Mouse (Mus musculus): ENCODE data around the gene Krtap13. TPM values are rescaled to one million over a fixed set of nuclear protein-coding genes. Genes with fewer than 3 reads are reported as not detected.

Krtap13 gene
- polyA plus RNA-seq, 1 experiment: not detected

DNA sequence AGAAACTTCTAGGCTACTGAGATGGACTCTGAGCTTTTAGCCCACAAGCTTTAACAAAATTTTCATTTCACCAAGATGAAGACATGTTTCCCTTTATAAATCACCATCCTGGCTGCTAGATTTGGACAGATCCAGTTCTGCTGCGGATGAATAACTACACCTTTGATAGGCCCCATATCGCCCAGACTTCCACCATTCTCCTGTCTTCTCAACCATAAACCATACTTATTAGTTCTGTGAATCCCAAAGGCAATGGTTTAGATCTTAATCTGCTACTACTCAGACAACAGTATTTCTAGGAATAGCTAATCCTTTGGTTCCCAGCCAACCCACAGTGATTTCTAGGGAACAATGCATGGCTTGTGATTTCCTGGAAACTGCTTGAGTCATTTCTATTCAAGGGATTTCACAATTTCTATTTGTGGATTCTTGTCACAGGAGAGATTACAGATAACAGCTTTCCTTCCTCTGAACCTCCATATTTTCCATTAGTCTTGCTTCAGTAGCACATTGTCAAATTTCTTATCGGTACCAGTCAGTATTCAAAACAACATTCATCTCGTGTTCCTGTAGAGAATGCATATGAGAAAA, 6.6 kb downstream of the Krtap13 start:
- no peaks in the 10 kb centered on the region for H3K79me2 ChIP-seq (ENCODE audit: control insufficient read depth, insufficient read depth)
- H3K4me3 ChIP-seq: no peak overlapping the region
- H3ac ChIP-seq (ENCODE audit: control insufficient read depth, insufficient read length): no peak overlapping the region
- H3K4me2 ChIP-seq (ENCODE audit: low read depth): no peak overlapping the region
- H3K36me3 ChIP-seq (ENCODE audit: control insufficient read depth, insufficient read depth): no peaks in the 10 kb centered on the region
- no peak for TF ChIP-seq POLR2AphosphoS2 (IDR thresholded peaks at IDR 0.05; ENCODE audit: insufficient read length, low read depth)
- TF ChIP-seq REST (IDR thresholded peaks at IDR 0.05; ENCODE audit: insufficient read depth, insufficient read length): no peak
- TF ChIP-seq MYOG (IDR thresholded peaks at IDR 0.05; ENCODE audit: control insufficient read depth in 1 of 3, insufficient read depth in 1 of 3, insufficient read length in 2 of 3, low read depth in 2 of 3): no peak
- TF ChIP-seq MAX (IDR thresholded peaks at IDR 0.05; ENCODE audit: low read depth): no peak
- TF ChIP-seq MYOD1 (IDR thresholded peaks at IDR 0.05; ENCODE audit: control insufficient read depth in 1 of 3, insufficient read length in 2 of 3, low read depth in 2 of 3): no peak
- TF ChIP-seq TCF3 (IDR thresholded peaks at IDR 0.05; ENCODE audit: insufficient read length, low read depth): no peak
- TF ChIP-seq USF1 (IDR thresholded peaks at IDR 0.05; ENCODE audit: low read depth): no peak
- no peak for TF ChIP-seq E2F4 (IDR thresholded peaks at IDR 0.05; ENCODE audit: insufficient read depth)
- no peaks in the 10 kb centered on the region for H3K27me3 ChIP-seq (ENCODE audit: control insufficient read depth, insufficient read depth, insufficient read length)

DNA sequence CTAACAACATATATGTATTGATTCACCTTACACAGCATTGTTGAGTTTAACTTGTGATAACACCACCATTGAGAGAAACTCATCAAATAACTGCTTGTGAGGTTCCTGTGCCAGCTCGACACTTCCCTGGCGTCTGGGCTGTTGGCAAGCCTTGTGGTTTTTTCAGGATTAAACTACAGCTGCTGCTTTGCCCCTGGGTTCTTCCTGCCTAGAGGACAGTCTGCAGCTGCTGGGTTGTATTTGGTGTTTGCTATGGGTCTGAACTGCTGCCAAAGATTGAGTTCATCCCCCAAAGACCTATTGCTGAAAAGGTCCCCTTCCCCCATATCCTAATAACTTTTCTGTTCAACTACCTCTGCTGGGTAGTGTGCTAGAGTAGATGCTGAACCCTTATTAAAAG, 16.0 kb downstream of the Krtap13 start:
- H3K27me3 ChIP-seq (ENCODE audit: control insufficient read depth, insufficient read depth, insufficient read length): no peaks in the 10 kb centered on the region
- H3K4me3 ChIP-seq: no peak overlapping the region
- H3ac ChIP-seq (ENCODE audit: control insufficient read depth, insufficient read length): no peak overlapping the region
- no peaks in the 10 kb centered on the region for H3K36me3 ChIP-seq (ENCODE audit: control insufficient read depth, insufficient read depth)
- no peak overlapping the region for H3K4me2 ChIP-seq (ENCODE audit: low read depth)
- no peaks in the 10 kb centered on the region for H3K79me2 ChIP-seq (ENCODE audit: control insufficient read depth, insufficient read depth)
- TF ChIP-seq MAX (IDR thresholded peaks at IDR 0.05; ENCODE audit: low read depth): no peak
- TF ChIP-seq MYOG (IDR thresholded peaks at IDR 0.05; ENCODE audit: control insufficient read depth in 1 of 3, insufficient read depth in 1 of 3, insufficient read length in 2 of 3, low read depth in 2 of 3): peak in 1 of 3 experiments; percentile 26
- TF ChIP-seq E2F4 (IDR thresholded peaks at IDR 0.05; ENCODE audit: insufficient read depth): no peak
- peak in 1 of 3 experiments; percentile 30 for TF ChIP-seq MYOD1 (IDR thresholded peaks at IDR 0.05; ENCODE audit: control insufficient read depth in 1 of 3, insufficient read length in 2 of 3, low read depth in 2 of 3)

DNA sequence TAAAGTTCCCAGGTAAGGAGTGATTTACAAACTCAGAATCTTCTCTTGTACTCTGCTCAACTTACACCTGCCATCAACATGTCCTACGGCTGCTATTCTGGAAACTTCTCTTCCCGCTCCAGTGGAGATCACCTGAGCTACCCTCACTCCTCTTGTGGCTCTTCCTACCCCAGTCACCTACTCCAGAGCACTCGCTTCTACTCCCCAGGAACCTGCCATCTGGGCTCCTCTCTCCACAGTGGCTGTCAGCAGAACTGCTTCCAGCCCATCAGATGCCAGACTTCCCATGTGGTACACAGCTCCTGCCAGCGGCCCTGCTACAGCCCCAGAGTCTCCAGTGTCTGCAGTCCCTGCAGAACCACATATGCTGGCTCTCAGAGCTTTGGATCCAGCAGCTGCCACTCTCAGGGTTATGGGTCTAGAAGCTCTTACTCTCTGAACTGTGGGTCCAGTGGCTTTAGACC, 22.6 kb downstream of the Krtap13 start, which contains the start of gene Krtap13-1:
Krtap13-1 (plus strand) TSS at position 51 of the 464 bp plus-strand sequence.
- no peaks in the 10 kb centered on the region for H3K36me3 ChIP-seq (ENCODE audit: control insufficient read depth, insufficient read depth)
- no peak within 1 kb of the TSS for H3K4me3 ChIP-seq
- no peak for TF ChIP-seq E2F4 (IDR thresholded peaks at IDR 0.05; ENCODE audit: insufficient read depth)
- no peak for TF ChIP-seq MAX (IDR thresholded peaks at IDR 0.05; ENCODE audit: low read depth)
- no peak for TF ChIP-seq SRF (IDR thresholded peaks at IDR 0.05; ENCODE audit: control insufficient read depth, insufficient read length, low read depth)
- TF ChIP-seq POLR2A (IDR thresholded peaks at IDR 0.05; ENCODE audit: insufficient read length, low read depth): no peak
- TF ChIP-seq USF1 (IDR thresholded peaks at IDR 0.05; ENCODE audit: low read depth): no peak
- no peak for TF ChIP-seq POLR2AphosphoS2 (IDR thresholded peaks at IDR 0.05; ENCODE audit: insufficient read length, low read depth)
- no peak for TF ChIP-seq MYOD1 (IDR thresholded peaks at IDR 0.05; ENCODE audit: control insufficient read depth in 1 of 3, insufficient read length in 2 of 3, low read depth in 2 of 3)
- TF ChIP-seq TCF3 (IDR thresholded peaks at IDR 0.05; ENCODE audit: insufficient read length, low read depth): no peak
- TF ChIP-seq MYOG (IDR thresholded peaks at IDR 0.05; ENCODE audit: control insufficient read depth in 1 of 3, insufficient read depth in 1 of 3, insufficient read length in 2 of 3, low read depth in 2 of 3): no peak
- TF ChIP-seq CEBPB (IDR thresholded peaks at IDR 0.05; ENCODE audit: insufficient read depth, poor library complexity, severe bottlenecking): no peak
- H3K4me2 ChIP-seq (ENCODE audit: low read depth): no peak within 1 kb of the TSS
- no peaks in the 10 kb centered on the region for H3K27me3 ChIP-seq (ENCODE audit: control insufficient read depth, insufficient read depth, insufficient read length)
- H3K79me2 ChIP-seq (ENCODE audit: control insufficient read depth, insufficient read depth): no peaks in the 10 kb centered on the region
- no peak within 1 kb of the TSS for H3ac ChIP-seq (ENCODE audit: control insufficient read depth, insufficient read length)

DNA sequence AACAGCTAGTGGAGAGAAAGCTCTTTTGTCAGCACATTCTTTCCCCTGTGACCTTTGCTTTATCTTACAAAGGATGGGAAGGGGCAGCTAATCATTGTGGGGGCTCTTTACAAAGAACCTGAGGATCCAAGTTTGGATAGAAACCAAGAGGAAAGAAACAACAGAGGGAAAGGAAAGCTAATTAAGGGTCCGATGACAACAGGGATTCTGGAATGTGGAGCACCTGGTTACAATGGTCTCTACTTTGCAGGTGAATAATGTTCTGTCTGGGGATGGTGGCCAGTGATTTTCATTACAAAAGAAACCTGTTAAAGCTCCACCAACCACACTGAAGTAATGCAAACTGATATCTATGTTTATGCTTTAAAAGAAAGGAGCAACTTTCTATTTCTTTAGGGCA, 31.4 kb downstream of the Krtap13 start:
- Histone ChIP-seq H3K36me3 (ENCODE audit: control insufficient read depth, insufficient read depth) (no peaks in the 10 kb centered on the region), H3K27me3 (ENCODE audit: control insufficient read depth, insufficient read depth, insufficient read length) (no peaks in the 10 kb centered on the region), H3K4me3 (no peak overlapping the region), H3ac (ENCODE audit: control insufficient read depth, insufficient read length) (no peak overlapping the region), H3K79me2 (ENCODE audit: control insufficient read depth, insufficient read depth) (no peaks in the 10 kb centered on the region), H3K4me2 (ENCODE audit: low read depth) (no peak overlapping the region)
- TF ChIP-seq TCF3 (IDR thresholded peaks at IDR 0.05; ENCODE audit: insufficient read length, low read depth) (no peak), MYOD1 (IDR thresholded peaks at IDR 0.05; ENCODE audit: control insufficient read depth in 1 of 3, insufficient read length in 2 of 3, low read depth in 2 of 3) (no peak), POLR2A (IDR thresholded peaks at IDR 0.05; ENCODE audit: insufficient read length, low read depth) (no peak), REST (IDR thresholded peaks at IDR 0.05; ENCODE audit: insufficient read depth, insufficient read length) (no peak), CEBPB (IDR thresholded peaks at IDR 0.05; ENCODE audit: insufficient read depth, poor library complexity, severe bottlenecking) (no peak), POLR2AphosphoS2 (IDR thresholded peaks at IDR 0.05; ENCODE audit: insufficient read length, low read depth) (no peak), MAX (IDR thresholded peaks at IDR 0.05; ENCODE audit: low read depth) (no peak), TCF12 (IDR thresholded peaks at IDR 0.05; ENCODE audit: insufficient read depth, poor library complexity, severe bottlenecking) (no peak), E2F4 (IDR thresholded peaks at IDR 0.05; ENCODE audit: insufficient read depth) (no peak), USF1 (IDR thresholded peaks at IDR 0.05; ENCODE audit: low read depth) (no peak)

DNA sequence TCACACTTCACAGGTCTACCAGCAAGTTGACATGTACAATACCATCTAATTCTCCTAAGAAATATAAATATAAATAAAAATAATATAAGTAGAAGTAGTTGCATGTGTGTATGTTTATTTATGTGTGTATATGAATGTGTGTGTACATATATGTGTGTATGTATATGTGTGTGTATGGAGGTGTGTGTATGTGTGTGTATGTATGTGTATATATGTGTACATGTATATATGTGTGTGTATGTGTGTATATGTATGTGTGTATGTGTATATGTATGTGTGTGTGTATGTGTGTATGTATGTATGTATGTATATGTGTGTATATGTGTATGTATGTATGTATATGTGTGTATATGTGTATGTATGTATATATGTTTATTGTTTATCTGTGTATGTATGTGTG, 34.9 kb downstream of the Krtap13 start:
- no peaks in the 10 kb centered on the region for H3K36me3 ChIP-seq (ENCODE audit: control insufficient read depth, insufficient read depth)
- no peak for TF ChIP-seq USF1 (IDR thresholded peaks at IDR 0.05; ENCODE audit: low read depth)
- no peak for TF ChIP-seq MYOG (IDR thresholded peaks at IDR 0.05; ENCODE audit: control insufficient read depth in 1 of 3, insufficient read depth in 1 of 3, insufficient read length in 2 of 3, low read depth in 2 of 3)
- TF ChIP-seq MYOD1 (IDR thresholded peaks at IDR 0.05; ENCODE audit: control insufficient read depth in 1 of 3, insufficient read length in 2 of 3, low read depth in 2 of 3): no peak
- no peak for TF ChIP-seq TCF12 (IDR thresholded peaks at IDR 0.05; ENCODE audit: insufficient read depth, poor library complexity, severe bottlenecking)
- TF ChIP-seq TCF3 (IDR thresholded peaks at IDR 0.05; ENCODE audit: insufficient read length, low read depth): no peak
- no peak for TF ChIP-seq POLR2AphosphoS2 (IDR thresholded peaks at IDR 0.05; ENCODE audit: insufficient read length, low read depth)
- TF ChIP-seq SRF (IDR thresholded peaks at IDR 0.05; ENCODE audit: control insufficient read depth, insufficient read length, low read depth): no peak
- TF ChIP-seq REST (IDR thresholded peaks at IDR 0.05; ENCODE audit: insufficient read depth, insufficient read length): no peak
- no peak for TF ChIP-seq CEBPB (IDR thresholded peaks at IDR 0.05; ENCODE audit: insufficient read depth, poor library complexity, severe bottlenecking)
- no peak for TF ChIP-seq POLR2A (IDR thresholded peaks at IDR 0.05; ENCODE audit: insufficient read length, low read depth)
- TF ChIP-seq E2F4 (IDR thresholded peaks at IDR 0.05; ENCODE audit: insufficient read depth): no peak
- no peak for TF ChIP-seq MAX (IDR thresholded peaks at IDR 0.05; ENCODE audit: low read depth)
- H3ac ChIP-seq (ENCODE audit: control insufficient read depth, insufficient read length): no peak overlapping the region
- H3K27me3 ChIP-seq (ENCODE audit: control insufficient read depth, insufficient read depth, insufficient read length): no peaks in the 10 kb centered on the region
- H3K79me2 ChIP-seq (ENCODE audit: control insufficient read depth, insufficient read depth): no peaks in the 10 kb centered on the region
- H3K4me2 ChIP-seq (ENCODE audit: low read depth): no peak overlapping the region
- no peak overlapping the region for H3K4me3 ChIP-seq
